Mouse (Mus musculus) megakaryocyte, adult 5-6 weeks (primary cell): Measurements from ENCODE around the gene Rnf216. TPM values are rescaled to one million over a fixed set of nuclear protein-coding genes. Genes with fewer than 3 reads are reported as not detected.

Experiments
- ATAC-seq: 2 replicates; pipeline ENCODE4 v1.8.0; 2016; ENCODE audit warnings: mild to moderate bottlenecking, inconsistent platforms; ENCODE audit not compliant: poor library complexity, severe bottlenecking
- total RNA-seq, 2 experiments: library from RNA; stranded (forward) in 1 of 2; stranded (reverse) in 1 of 2; fragments of 153-499, 151-499 nt in 1 of 2; fragments of 221-1000, 200-1000 nt in 1 of 2; gene quantifications; 2 replicates each; pipeline versions ENCODE4 v1.2.3 to v1.2.4; 2015 to 2017

Gene Rnf216
- total RNA-seq, 2 experiments from 2014 or later: 38.1 to 44.1 TPM

GRCm38 (mm10) chr5:143055501-143056125 lies 57.2 kb downstream of the Rnf216 start:
- ATAC-seq: peak; percentile 78

GRCm38 (mm10) chr5:143054703-143055102 lies 58.1 kb downstream of the Rnf216 start:
- no peak for ATAC-seq

- no peak for ATAC-seq
Measured at GRCm38 (mm10) chr5:143053132-143053972, 59.4 kb downstream of the Rnf216 start.

DNA sequence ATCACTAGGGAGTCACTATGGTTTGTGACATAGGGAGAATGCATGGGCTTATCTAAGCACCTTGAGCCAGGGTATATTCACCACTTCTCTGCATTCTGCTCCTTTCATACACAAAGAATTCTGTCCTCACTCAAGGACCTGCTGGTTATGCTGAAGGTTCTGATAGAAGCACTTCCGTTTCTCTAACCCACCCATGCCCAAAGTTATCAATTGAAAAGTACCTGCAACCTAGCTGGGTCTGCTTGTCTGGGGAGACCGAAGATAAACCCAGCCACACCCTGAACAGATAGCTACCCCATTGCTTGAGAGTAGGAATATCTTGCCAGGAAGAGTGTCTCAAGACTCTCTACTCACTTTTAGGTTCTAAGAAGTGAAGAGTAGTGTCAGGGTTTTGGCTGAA lies 60.1 kb downstream of the Rnf216 start:
- no peak for ATAC-seq

GRCm38 (mm10) chr5:143051851-143052250 lies 60.9 kb downstream of the Rnf216 start:
- no peak for ATAC-seq

DNA sequence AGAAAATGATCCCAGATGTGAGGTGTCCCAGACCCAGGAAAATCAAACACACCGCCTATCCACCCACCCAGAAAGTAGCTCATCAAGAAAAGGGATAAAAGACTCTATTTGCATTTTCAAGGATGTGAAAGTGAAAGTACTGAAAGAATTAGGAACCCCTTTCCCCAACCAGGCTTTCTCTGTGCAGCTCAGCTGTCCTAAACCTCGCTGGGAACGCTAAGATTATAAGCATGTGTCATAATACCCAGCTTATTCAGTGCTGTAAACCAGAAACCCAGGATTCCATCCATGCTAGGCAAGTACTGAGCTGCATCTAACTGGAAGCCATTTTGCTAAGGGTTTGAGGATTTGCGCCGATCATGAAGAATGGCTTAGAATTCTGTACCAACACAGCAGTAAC lies 62.5 kb downstream of the Rnf216 start:
- peak; percentile 56 for ATAC-seq

- no peak for ATAC-seq
Measured at GRCm38 (mm10) chr5:143049746-143050145, 63.0 kb downstream of the Rnf216 start.

DNA sequence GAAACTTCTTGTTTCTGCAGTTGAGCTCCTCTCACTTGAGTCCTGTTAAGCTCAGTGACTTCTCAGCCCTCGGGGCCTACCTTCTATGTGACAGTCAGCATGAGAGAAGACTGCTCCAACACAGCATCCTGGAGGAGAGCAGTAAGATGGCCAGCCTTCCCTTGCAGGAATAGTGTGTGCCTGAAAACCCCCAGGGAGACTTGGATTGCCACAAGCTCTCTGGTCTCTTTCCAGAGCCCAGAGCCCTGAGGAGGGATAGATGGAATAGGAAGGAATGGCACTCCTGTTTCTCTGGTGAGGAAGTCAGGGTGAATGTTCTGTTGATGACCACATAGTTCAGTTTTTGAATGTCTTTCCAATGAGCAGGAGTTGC lies 63.8 kb downstream of the Rnf216 start:
- ATAC-seq: no peak

GRCm38 (mm10) chr5:143048232-143049012 lies 64.4 kb downstream of the Rnf216 start:
- peak; percentile 87 for ATAC-seq

- no peak for ATAC-seq
Measured at GRCm38 (mm10) chr5:143047586-143047985, 65.2 kb downstream of the Rnf216 start.

DNA sequence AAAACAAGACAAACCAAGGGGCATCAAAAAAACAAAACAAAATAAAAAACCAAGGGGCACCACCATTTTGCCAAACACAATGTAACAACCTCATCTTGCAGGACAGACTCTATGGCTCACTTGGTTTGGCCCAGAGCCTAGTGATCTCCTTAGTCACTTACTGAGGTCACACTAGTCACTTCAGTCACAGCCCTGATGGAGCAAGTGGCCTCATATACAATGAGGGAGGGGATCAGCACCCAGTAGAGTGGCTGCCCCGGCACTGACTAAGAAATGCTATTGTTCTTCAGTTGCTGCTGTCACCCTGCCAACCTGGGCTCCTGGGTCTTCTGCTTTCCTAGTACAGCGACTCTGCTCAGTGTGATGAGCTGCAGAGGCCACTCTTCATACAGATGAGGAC lies 68.9 kb downstream of the Rnf216 start:
- ATAC-seq: no peak

- no peak for ATAC-seq
Measured at GRCm38 (mm10) chr5:143043285-143043684, 69.5 kb downstream of the Rnf216 start.

DNA sequence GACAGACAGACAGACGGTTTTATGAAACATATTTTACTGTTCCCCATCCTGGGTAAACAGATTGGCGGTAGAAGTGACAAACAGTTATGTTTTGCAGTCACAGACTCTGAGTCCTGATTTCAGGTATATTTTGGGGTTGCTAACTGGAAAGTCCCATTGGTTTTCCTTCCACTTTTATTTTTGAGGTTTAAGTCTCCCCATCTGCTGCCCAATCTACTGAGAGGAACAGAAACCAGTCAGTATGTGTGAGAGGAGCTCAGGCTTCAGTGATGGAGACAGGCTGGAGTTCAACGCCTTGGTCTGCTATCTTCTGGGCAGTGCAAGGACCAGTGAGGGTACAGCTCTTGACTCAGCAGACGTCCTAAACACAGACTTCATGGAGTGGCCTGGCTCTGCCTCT lies 74.0 kb downstream of the Rnf216 start:
- peak; percentile 77 for ATAC-seq

GRCm38 (mm10) chr5:143037201-143037600 lies 75.6 kb downstream of the Rnf216 start:
- ATAC-seq: peak; percentile 55

DNA sequence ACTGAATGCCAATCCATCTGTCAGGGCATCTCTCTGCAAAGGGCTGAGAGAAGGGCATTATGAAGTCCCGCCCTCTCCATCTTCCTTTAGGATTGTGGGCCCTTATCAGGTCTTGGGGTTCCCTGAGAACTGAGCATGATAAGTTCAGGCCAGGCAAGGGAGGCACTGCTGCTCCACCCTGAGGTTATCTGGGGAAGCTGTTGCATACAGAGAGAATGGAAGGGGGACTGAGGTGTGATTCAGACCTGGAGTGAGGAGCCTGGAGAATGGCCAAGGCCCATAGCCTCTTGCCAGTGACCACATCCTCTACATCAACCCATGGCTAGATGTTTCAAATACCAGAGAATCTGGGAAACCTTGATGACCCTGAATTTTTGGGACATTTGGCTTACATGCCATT lies 76.7 kb downstream of the Rnf216 start:
- no peak for ATAC-seq

DNA sequence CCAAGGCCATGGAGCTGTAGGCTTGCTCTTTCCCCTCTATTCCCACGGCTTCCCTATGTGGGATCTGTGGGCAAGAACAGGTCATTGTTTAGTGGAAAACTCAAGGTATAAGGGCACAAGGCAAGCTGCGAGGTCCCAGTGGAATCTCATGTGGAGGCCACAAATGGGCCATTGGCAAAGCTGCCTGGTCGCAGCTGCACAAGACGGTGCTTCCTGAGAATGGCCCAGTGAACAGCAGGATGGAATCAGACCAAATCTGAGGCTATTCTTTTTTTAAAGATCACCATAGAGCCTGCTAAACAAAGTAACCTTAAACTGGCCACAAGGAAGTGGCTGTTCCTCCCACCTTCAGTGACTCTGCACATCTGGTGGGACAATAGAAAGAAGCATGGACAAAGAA lies 77.5 kb downstream of the Rnf216 start:
- ATAC-seq: no peak

- ATAC-seq: no peak
Measured at GRCm38 (mm10) chr5:143034108-143034507, 78.7 kb downstream of the Rnf216 start.

DNA sequence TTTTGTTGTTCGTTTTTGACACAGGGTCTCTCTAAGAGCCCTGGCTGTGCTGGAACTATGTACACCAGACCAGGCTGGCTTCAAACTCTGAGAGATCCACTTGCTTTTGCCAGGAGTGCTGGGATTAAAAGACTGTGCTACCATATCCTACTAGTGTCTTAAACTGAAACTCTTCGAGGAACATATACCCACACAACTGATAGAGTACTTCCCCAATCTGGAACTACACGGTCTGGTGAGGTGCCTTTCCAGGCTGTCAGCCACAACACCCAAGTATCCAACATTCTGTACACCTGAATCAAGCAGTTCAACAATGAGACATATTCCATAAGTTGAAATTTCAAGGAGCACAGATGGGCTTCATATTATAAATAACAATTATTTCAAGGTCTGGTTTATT lies 79.5 kb downstream of the Rnf216 start:
- ATAC-seq: peak; percentile 71

- ATAC-seq: 0 out of 2 replicates have a peak, but pooled peaks have one; percentile 38
Measured at GRCm38 (mm10) chr5:143032639-143033146, 80.1 kb downstream of the Rnf216 start.

- ATAC-seq: no peak
Measured at GRCm38 (mm10) chr5:143031681-143032080, 81.1 kb downstream of the Rnf216 start.

- ATAC-seq: no peak
Measured at GRCm38 (mm10) chr5:143031193-143031592, 81.6 kb downstream of the Rnf216 start.
